Mouse (Mus musculus) B cell, adult 67 days (primary cell): ENCODE results near the gene Cyth1. TPM values are rescaled to one million over a fixed set of nuclear protein-coding genes. Genes with fewer than 3 reads are reported as not detected.

Experiments used
- total RNA-seq, 2 experiments: library from RNA; stranded (reverse); gene quantifications; 4 replicates each; pipeline ENCODE4 v1.2.4; 2023

Cyth1 gene
- total RNA-seq = 100 to 1,000 TPM; 206 to 256 TPM

DNA sequence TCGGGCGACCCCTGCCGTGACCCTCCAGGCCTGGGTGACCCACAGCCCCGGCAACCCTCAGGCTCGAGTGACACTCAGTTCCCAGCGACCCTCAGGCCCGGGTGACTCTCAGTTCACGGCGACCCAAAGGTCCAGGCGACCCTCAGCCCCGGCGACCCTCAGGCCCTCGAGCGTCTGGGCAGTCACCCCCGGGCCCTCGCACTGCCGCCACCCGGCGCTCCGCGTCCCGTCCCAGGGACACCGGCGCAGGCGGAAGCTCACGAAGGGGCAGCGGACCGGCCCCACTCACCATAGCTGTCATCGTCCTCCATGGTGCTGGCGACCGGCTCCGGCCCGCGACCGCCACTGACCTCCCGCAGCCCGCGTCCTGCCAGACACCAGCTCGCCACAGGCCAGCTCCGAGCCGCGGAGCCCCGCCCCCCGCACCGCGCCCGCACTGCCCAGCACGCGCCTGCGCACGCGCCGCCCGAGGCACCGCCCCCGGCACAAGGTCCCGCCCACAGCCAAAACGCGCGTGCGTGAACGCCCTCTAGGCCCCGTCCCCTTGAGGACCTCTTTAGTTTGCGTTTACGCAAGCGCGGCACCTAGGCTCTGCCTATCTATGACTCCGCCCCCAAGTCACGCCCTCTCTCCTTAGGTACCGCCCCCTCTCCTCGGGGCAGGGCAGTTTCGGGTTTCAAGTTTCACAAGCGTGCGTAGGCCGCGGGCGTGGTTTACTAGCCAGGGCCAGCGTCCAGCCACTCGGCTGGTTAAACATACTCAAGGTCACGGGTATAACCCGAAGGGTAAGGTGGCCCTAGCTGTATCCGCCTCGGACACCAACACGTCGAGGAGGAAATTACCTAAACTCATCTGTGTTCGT is at the start of gene Cyth1:
Gene Cyth1 (minus strand): TSS at position 443 of the 862 bp plus-strand sequence.

DNA sequence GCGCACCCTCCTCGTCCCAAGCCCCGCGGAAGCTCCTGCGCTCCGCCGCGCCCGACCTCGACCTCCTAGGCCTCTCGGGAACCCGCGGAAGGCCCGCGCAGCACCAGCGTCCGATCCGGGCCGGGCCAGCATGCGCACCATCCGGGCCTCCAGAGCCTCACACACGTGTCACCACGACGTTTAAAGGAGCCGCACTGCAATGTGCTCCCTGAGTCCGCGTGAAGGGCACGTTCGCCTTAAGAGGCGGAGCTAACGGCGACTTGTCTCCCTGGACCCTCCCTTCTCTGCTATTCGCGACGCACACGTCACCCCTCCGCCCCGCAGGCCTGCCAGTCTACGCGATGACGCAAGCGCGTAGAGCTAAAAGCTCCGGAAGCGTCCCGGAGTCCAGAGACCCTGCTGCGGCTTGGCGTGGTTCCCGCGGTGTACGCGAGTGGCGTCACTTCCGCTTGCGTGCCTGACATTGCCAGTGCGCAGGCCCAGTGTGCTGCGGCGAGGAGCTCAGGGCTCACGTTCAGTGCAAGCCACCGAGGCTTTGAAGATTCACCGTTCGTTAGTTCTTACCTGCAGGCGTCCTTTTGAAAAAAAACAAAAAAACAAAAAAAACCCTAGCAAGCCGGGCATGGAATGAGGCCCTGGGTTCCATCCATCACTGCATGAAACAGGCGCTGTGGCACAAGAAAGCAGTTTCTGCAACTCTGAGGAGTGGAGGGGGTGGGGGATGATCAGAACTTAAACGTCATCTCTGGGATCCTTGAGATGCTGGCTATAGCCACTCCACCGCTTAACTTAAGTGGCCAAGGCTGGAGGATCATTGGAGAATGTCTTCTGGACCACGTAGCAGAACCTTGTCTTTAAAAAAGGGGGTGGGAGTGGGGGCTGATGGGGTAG is 41.9 kb upstream of the Cyth1 start, which contains the start of gene Usp36:
Gene Usp36 (minus strand): TSS at position 246 of the 891 bp plus-strand sequence.

DNA sequence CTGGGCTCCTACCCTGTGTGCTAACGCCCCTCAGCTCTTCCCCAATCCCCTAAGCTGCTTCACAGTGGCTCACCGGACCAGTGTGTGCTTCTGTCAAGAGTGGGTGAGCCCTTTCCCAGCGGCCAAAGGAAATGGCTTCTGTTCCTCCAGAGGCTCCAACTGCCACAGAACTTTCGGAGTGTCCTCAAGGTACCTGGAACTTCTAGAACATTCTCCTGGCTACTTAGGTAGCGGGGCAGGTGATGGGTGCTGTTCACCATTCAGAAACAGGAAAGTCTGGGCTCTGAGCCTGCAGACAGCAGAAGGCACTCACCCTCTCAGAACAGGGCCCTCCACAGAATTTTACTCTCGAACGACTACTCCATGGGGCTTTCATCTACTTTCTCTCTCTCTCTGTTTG is 117.9 kb downstream of the Cyth1 start, which contains the start of gene Dnah17:
Gene Dnah17 (minus strand): TSS at position 101 of the 400 bp plus-strand sequence.

Other genes with a start within 250 kb of the Cyth1 start
- gene Dnah17, start 118.0 kb downstream of the Cyth1 start, total RNA-seq = 1 to 10 TPM in 1 of 2 experiments, under 1 TPM in 1; 0.64 to 1.2 TPM
- gene Usp36, start 41.7 kb upstream of the Cyth1 start, total RNA-seq = 10 to 100 TPM; 56.5 to 58.1 TPM
- not detected for gene Cep295nl, start 93.9 kb upstream of the Cyth1 start, total RNA-seq
- gene Timp2, start 107.1 kb upstream of the Cyth1 start, total RNA-seq = 1 to 10 TPM; 1.2 to 2.9 TPM
- 10 to 100 TPM in 1 of 2 experiments, 1 to 10 TPM in 1; 7.5 to 13.5 TPM for gene Lgals3bp, start 153.5 kb upstream of the Cyth1 start, total RNA-seq
- 10 to 100 TPM; 47.8 to 49.3 TPM for gene Cant1, start 170.5 kb upstream of the Cyth1 start, total RNA-seq
- gene C1qtnf1, start 179.6 kb upstream of the Cyth1 start, total RNA-seq = not detected
- 10 to 100 TPM in 1 of 2 experiments, 1 to 10 TPM in 1; 5.7 to 14.2 TPM for gene Engase, start 228.2 kb upstream of the Cyth1 start, total RNA-seq